Mouse (Mus musculus) heart, embryonic 11.5 days (tissue): Measurements from ENCODE around the gene Sdk1. TPM values are rescaled to one million over a fixed set of nuclear protein-coding genes. Genes with fewer than 3 reads are reported as not detected.

ENCODE experiments used
- ATAC-seq: fragments of 200-750 bp; cut with Nextera tagmentation; replicated peaks from 2 replicates; pipeline ENCODE4 v1.8.0; 2017; ENCODE audit warnings: moderate library complexity; ENCODE audit not compliant: insufficient number of reproducible peaks, low FRiP score, low TSS enrichment
- H3K27ac ChIP-seq: fragments of 300-500 bp; sonication (generic); 2 replicates; pipeline ENCODE4 v1.5.1; 2014; ENCODE audit warnings: mild to moderate bottlenecking, low read depth, low read length
- H3K27me3 ChIP-seq: fragments of 300-500 bp; sonication (generic); 2 replicates; pipeline ENCODE4 v1.6.1; 2014; ENCODE audit warnings: mild to moderate bottlenecking, low read length, mixed read lengths; ENCODE audit not compliant: control insufficient read depth, insufficient read depth
- H3K36me3 ChIP-seq: fragments of 300-500 bp; sonication (generic); 2 replicates; pipeline ENCODE4 v1.6.1; 2014; ENCODE audit warnings: mild to moderate bottlenecking, low read length, moderate library complexity, mixed read lengths; ENCODE audit not compliant: control insufficient read depth, insufficient read depth
- H3K4me1 ChIP-seq: fragments of 300-500 bp; sonication (generic); 2 replicates; pipeline ENCODE4 v1.6.1; 2014; ENCODE audit warnings: low read length; ENCODE audit not compliant: control insufficient read depth, insufficient read depth
- H3K4me2 ChIP-seq: fragments of 300-500 bp; sonication (generic); 2 replicates; pipeline ENCODE4 v1.6.1; 2014; ENCODE audit warnings: mild to moderate bottlenecking, moderate library complexity
- H3K4me3 ChIP-seq: fragments of 300-500 bp; sonication (generic); 2 replicates; pipeline ENCODE4 v1.5.1; 2014; ENCODE audit warnings: low read depth, low read length
- H3K9ac ChIP-seq: fragments of 300-500 bp; sonication (generic); 2 replicates; pipeline ENCODE4 v1.6.1; 2014; ENCODE audit warnings: mild to moderate bottlenecking, low read depth, low read length, moderate library complexity
- H3K9me3 ChIP-seq: fragments of 300-500 bp; sonication (generic); replicated peaks from 2 replicates; pipeline ENCODE4 v1.6.1; 2016; ENCODE audit warnings: low read length; ENCODE audit not compliant: control insufficient read depth
- WGBS: fragments of 180-500 bp; shearing (Covaris S2); extraction: QIAGEN DNeasy Blood & Tissue Kit; methylation state at CpG from one replicate; pipeline ENCODE4 v1.1.7; 2014; ENCODE audit not compliant: insufficient replicate concordance; 5-methylcytosine and 5-hydroxymethylcytosine counted together
- polyA plus RNA-seq: library from polyadenylated mRNA; unstranded; fragments of >200 nt; fragmentation: Nextera tagmentation; extraction: Ambion mirVana; gene quantifications from 2 replicates; pipeline ENCODE4 v1.2.1, GENCODE M21; 2014

Sdk1 gene
- polyA plus RNA-seq, 1 experiment from 2014 or later = 3.1 TPM

- H3K9ac ChIP-seq = no peak overlapping the region
- no peaks in the 10 kb centered on the region for H3K27me3 ChIP-seq
- H3K4me2 ChIP-seq = no peak overlapping the region
- no peaks in the 10 kb centered on the region for H3K9me3 ChIP-seq
- no peaks in the 10 kb centered on the region for H3K36me3 ChIP-seq
- no peak overlapping the region for H3K27ac ChIP-seq
- no peak for ATAC-seq
- whole genome bisulfite sequencing = 73% methylated on average over 4 of the region's 4 CpGs
- no peak overlapping the region for H3K4me3 ChIP-seq
- H3K4me1 ChIP-seq = no peaks in the 10 kb centered on the region
Observed at GRCm38 (mm10) chr5:141730006-141730405, 488.7 kb downstream of the Sdk1 start.

- H3K9me3 ChIP-seq = no peaks in the 10 kb centered on the region
- 70% methylated on average over 5 of the region's 5 CpGs for WGBS
- H3K27ac ChIP-seq = no peak overlapping the region
- no peak overlapping the region for H3K9ac ChIP-seq
- no peaks in the 10 kb centered on the region for H3K36me3 ChIP-seq
- no peak overlapping the region for H3K4me2 ChIP-seq
- no peak overlapping the region for H3K4me3 ChIP-seq
- ATAC-seq = no peak
- H3K4me1 ChIP-seq = no peaks in the 10 kb centered on the region; the same call in 1 of the 2 replicates
- H3K27me3 ChIP-seq = no peaks in the 10 kb centered on the region
Observed at GRCm38 (mm10) chr5:141738725-141739124, 497.4 kb downstream of the Sdk1 start.

DNA sequence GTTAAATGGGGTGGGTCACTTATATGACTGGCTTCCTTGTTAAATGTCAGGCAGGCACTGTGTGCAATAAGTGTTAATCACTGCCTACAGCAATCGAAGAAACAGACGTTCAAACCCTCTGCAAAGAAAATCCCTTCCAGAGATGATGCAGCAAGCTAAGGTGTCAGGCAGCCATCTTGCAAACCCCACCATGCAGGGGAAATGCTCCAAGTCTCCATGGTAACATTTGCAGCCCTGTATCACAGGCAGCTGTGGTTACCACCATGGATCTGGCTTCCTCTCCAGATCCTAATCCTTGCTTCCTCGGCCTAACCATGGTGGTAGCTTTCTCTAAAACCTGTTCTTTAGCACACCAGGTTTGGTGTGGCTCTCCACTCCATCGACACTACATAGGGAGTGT, 507.5 kb downstream of the Sdk1 start:
- H3K4me2 ChIP-seq = no peak overlapping the region
- H3K27ac ChIP-seq = no peak overlapping the region
- no peaks in the 10 kb centered on the region for H3K36me3 ChIP-seq
- 78% methylated on average over 4 of the region's 4 CpGs for WGBS
- H3K4me1 ChIP-seq = no peaks in the 10 kb centered on the region
- H3K4me3 ChIP-seq = no peak overlapping the region
- H3K9me3 ChIP-seq = no peaks in the 10 kb centered on the region
- no peak for ATAC-seq
- no peaks in the 10 kb centered on the region for H3K27me3 ChIP-seq
- H3K9ac ChIP-seq = no peak overlapping the region

DNA sequence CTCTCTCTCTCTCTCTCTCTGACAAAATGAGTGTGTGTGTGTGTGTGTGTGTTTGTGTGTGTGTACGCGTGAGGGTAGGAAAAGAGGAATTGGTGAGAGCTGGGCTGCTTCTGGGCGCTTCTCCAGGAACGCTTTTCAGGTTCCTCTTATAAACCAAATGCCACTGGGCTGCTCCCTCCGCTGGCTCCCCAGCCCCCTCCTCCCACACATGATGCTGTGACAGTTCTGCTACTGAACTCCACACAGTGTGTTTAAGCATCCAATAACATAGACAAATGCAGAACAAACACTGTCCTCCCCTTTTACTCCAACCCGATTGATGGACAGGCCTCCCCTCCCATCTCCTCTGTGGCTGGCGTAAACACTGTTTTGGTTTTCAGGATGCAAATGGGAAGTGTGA, 513.0 kb downstream of the Sdk1 start:
- Histone ChIP-seq H3K27me3 (no peaks in the 10 kb centered on the region), H3K4me3 (no peak overlapping the region), H3K9ac (0 out of 2 replicates have a peak overlapping the region, but pooled peaks have one; percentile 22), H3K4me2 (no peak overlapping the region), H3K36me3 (no peaks in the 10 kb centered on the region), H3K4me1 (peaks cover 17% of the 10 kb centered on the region), H3K9me3 (no peaks in the 10 kb centered on the region), H3K27ac (no peak overlapping the region)
- no peak for ATAC-seq
- WGBS = 30% methylated on average over 7 of the region's 7 CpGs

DNA sequence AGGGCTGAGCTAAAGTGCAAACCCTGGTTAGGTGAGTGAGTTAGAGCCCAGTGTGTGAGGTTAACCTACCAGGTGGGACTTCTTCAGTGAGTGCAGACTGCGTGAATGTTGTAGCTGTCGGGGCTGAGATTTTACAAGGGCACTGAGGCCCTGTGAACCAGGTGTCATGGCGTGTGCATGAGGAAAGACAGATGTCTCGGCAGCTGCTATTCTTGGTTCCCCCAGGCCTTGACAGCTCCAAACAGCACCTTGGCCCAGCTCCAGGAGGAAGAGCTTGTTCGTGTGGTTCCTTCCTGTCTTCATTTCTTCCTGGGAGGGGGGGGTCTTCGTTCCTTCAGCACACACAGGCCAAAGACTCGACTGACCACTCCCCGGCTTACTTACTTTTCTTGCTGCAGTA, 517.6 kb downstream of the Sdk1 start:
- ATAC-seq = peak; percentile 52
- Histone ChIP-seq H3K9ac (no peak overlapping the region), H3K9me3 (no peaks in the 10 kb centered on the region), H3K4me2 (no peak overlapping the region), H3K36me3 (no peaks in the 10 kb centered on the region), H3K4me1 (peaks cover 23% of the 10 kb centered on the region), H3K4me3 (no peak overlapping the region), H3K27ac (peak overlapping the region; percentile 63), H3K27me3 (no peaks in the 10 kb centered on the region)
- 24% methylated on average over 8 of the region's 8 CpGs for WGBS

DNA sequence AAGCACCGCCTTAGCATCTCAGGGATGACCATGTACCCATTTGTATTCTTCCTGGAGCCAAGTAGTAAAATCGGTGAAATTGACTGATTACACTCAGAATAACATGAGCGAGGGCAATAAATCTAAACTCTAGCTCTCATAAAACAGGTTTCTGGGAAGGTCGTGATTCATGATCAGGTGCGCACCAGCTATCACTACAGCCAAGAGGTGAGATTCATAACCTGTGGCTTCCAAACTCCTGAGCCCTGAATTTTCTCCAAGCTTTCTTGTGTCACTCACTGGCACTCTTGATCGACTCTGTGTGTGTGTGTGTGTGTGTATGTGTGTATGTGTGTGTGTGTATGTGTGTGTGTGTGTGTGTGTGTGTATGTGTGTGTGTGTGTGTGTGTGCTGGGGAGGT, 522.8 kb downstream of the Sdk1 start:
- no peak overlapping the region for H3K9ac ChIP-seq

DNA sequence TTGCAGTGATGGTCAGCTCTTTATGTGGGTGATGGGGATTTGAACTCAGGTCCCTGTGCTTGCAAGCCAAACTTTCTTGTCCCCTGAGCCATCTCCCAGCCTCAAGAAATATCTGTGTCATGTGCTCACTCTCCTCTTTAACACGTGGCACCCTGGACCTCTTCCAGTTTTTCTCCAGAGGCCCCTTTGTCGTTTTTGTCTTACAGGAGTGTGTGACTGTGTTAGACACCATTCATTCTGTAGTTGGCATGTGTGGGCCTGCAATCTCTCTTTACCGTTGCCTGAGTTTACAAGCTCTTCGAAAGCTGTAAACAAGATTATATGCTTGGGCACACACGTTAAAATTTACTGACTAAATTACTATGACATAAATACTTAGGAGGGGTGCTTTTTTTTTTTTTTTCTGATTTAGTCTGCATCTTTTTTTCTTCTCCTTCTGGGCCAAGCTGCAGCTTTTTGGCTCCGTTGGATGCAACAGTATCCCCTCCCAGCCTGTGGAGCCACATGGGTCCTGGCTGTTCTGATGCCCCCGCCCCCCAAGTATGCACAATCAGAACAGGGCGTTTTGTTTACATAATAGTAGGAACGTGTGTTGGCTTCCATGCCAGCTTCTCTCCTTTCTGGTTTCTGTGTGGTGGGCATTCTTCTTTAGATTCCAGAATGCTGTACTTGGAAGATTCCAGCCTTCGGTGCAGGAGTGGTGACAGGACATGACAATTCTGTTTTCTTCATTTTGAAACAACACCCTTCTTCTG, 527.6 kb downstream of the Sdk1 start:
- H3K9ac ChIP-seq = no peak overlapping the region
- no peak overlapping the region for H3K27ac ChIP-seq
- H3K4me2 ChIP-seq = no peak overlapping the region
- H3K4me1 ChIP-seq = no peaks in the 10 kb centered on the region; the same call in 1 of the 2 replicates
- WGBS = 66% methylated on average over 10 of the region's 10 CpGs
- no peaks in the 10 kb centered on the region for H3K36me3 ChIP-seq
- no peaks in the 10 kb centered on the region for H3K27me3 ChIP-seq
- H3K9me3 ChIP-seq = no peaks in the 10 kb centered on the region; the same call in 1 of the 2 replicates
- ATAC-seq = no peak
- no peak overlapping the region for H3K4me3 ChIP-seq

More for the DNA sequence above, 522.8 kb downstream of the Sdk1 start:
- 90% methylated on average over 6 of the region's 6 CpGs for WGBS
- peaks cover 7% of the 10 kb centered on the region for H3K4me1 ChIP-seq
- no peak overlapping the region for H3K27ac ChIP-seq
- no peaks in the 10 kb centered on the region for H3K9me3 ChIP-seq
- ATAC-seq = no peak
- no peaks in the 10 kb centered on the region for H3K36me3 ChIP-seq
- H3K4me2 ChIP-seq = no peak overlapping the region
- no peak overlapping the region for H3K4me3 ChIP-seq
- no peaks in the 10 kb centered on the region for H3K27me3 ChIP-seq

DNA sequence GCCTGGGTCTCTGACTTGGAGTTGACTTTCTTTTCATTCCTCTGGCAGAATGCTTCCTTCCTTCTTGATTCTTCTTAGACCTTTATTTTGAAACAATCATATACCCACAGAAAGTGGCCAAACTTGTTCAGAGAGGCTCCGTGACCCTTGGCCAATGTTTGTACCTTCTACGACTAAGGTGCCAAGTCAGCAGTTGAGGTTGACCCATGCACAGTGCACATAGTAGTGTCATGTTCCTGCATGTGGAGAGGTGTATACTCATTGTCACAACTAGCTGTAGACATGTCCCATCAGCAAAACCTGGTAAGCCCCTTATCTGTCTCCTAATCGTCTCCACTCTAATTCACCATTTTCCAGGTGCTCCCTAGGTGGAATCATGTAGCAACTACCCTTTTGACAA, 530.2 kb downstream of the Sdk1 start:
- no peaks in the 10 kb centered on the region; the same call in 1 of the 2 replicates for H3K9me3 ChIP-seq
- H3K36me3 ChIP-seq = no peaks in the 10 kb centered on the region
- no peak overlapping the region for H3K4me3 ChIP-seq
- no peaks in the 10 kb centered on the region for H3K27me3 ChIP-seq
- no peak overlapping the region for H3K27ac ChIP-seq
- WGBS = 80% methylated on average over 3 of the region's 3 CpGs
- H3K4me2 ChIP-seq = no peak overlapping the region
- no peak overlapping the region for H3K9ac ChIP-seq
- no peak for ATAC-seq
- H3K4me1 ChIP-seq = no peaks in the 10 kb centered on the region

DNA sequence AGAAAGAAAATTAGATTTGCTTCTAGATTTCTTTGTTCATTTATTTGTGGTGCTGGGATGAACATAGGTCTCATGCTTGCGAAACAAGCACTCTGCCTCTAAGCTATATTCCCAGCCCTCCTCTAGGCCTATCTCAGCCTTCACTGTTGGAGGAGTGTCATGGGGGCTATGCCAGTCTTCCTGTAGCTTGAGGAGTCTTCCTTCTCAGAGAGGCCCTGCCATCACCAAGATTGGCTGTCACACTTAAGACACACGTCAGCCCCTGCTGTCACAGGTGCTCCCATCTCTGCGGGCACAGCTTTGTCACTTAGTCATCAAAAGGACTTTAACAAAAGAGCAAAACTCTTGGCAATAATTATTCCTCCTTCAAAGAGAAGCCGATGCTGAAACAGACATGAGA, 536.9 kb downstream of the Sdk1 start:
- no peaks in the 10 kb centered on the region for H3K4me1 ChIP-seq
- no peaks in the 10 kb centered on the region for H3K36me3 ChIP-seq
- no peak overlapping the region for H3K4me3 ChIP-seq
- no peaks in the 10 kb centered on the region; the same call in 1 of the 2 replicates for H3K9me3 ChIP-seq
- H3K27me3 ChIP-seq = no peaks in the 10 kb centered on the region
- 84% methylated on average over 4 of the region's 4 CpGs for WGBS
- H3K27ac ChIP-seq = no peak overlapping the region
- no peak for ATAC-seq
- H3K4me2 ChIP-seq = no peak overlapping the region
- no peak overlapping the region for H3K9ac ChIP-seq
